ENCODE assay signal across 9 mouse cellular contexts in the genomic region with DNA sequence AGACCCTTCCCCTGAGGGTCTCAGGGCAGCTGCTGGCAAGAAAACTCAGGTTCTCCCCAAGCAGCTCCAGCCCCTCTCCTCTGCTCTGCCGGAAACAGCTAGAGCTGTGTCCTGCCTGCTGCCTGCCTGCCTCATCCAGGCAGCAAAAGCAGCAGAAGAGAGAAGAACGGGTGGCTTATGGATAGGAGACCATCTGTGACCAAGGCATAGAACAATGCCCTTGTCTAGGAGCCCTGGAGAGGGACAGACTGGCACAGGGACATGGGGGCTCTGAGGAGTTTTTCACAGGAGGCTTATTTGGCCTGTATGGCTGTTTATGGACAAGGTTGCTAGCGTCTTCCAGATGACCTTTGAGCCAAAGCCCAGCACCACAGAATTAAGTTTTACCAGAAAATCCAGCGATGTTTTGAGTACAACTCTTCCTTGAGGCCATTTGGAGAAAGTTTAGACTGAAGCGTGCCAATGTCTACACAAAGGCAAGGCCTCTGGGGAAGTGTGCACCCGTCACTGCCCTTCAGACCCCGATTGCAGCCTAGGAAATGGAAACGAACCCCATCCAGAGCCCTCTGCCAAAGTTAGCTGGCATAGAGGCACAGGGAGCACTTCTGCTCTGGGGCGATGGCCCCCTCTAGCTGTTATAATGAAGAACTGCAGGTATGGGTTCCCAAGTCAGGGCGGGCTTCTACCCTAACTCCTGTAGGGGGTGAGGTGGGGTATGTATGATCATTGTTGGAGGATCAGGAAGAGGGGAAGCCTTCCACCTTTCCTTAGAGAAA. TPM values are rescaled to one million over a fixed set of nuclear protein-coding genes. Genes with fewer than 3 reads are reported as not detected.
DNase-seq lines count a peak whose midpoint lies in the region; ATAC-seq and TF ChIP-seq lines count a peak whose summit lies in the region.
"Had no signal": no experiment of that assay in that cellular context is flagged by ENCODE, and none has a peak within 500 bp of the region (broad histone marks: within the 10 kb centered on the region; RNA-seq: fewer than 3 reads in every experiment).

No protein-coding gene starts in this region.

- peak; percentile 74 for ATAC-seq in forebrain, embryonic 16.5 days
- peak; percentile 67; the same call in 1 of the 2 replicates for ATAC-seq in hindbrain, embryonic 11.5 days (ENCODE audit: low FRiP score)
- ATAC-seq in midbrain, embryonic 11.5 days (ENCODE audit: low FRiP score), result peak; percentile 50; the same call in 1 of the 2 replicates

- 26% methylated on average over 10 of the region's 10 CpGs for WGBS in forebrain, embryonic 16.5 days
- 42% methylated on average over 10 of the region's 10 CpGs for WGBS in hindbrain, embryonic 11.5 days
- 37% methylated on average over 10 of the region's 10 CpGs for WGBS in midbrain, embryonic 11.5 days
- 56% methylated on average over 10 of the region's 10 CpGs for WGBS in thymus, adult 2 months

- H3K36me3 ChIP-seq in forebrain, embryonic 16.5 days (ENCODE audit: control insufficient read depth, insufficient read depth), result peaks cover 3% of the 10 kb centered on the region; the same call in 1 of the 2 replicates
- no peaks in the 10 kb centered on the region for H3K36me3 ChIP-seq in hindbrain, embryonic 11.5 days (ENCODE audit: control insufficient read depth, insufficient read depth, low read length)
- H3K36me3 ChIP-seq in midbrain, embryonic 11.5 days (ENCODE audit: control insufficient read depth, insufficient read depth, low read length), result peaks cover 3% of the 10 kb centered on the region; the same call in 1 of the 2 replicates
- peaks cover 3% of the 10 kb centered on the region; the same call in 1 of the 2 replicates for H3K36me3 ChIP-seq in thymus, adult 2 months (ENCODE audit: control insufficient read depth, insufficient read depth, low read length)

- H3K4me2 ChIP-seq in forebrain, embryonic 16.5 days (ENCODE audit: low read length), result no peak overlapping the region
- no peak overlapping the region for H3K4me2 ChIP-seq in hindbrain, embryonic 11.5 days (replicated peaks; ENCODE audit: low read depth, low read length)
- no peak overlapping the region for H3K4me2 ChIP-seq in midbrain, embryonic 11.5 days
- H3K4me2 ChIP-seq: embryonic facial prominence, embryonic 12.5 days had no signal

- no peak for TF ChIP-seq POLR2A in thymus, adult 2 months (IDR thresholded peaks at IDR 0.05; ENCODE audit: control insufficient read depth, extremely low read depth, insufficient read depth, low read length, poor library complexity)

- peak; percentile 76; the same call in 1 of the 2 replicates for TF ChIP-seq CTCF in thymus, adult 2 months (IDR thresholded peaks at IDR 0.05; ENCODE audit: borderline replicate concordance, control insufficient read depth, extremely low read depth, insufficient read depth, low read length, poor library complexity)

- H3K27me3 ChIP-seq in forebrain, embryonic 16.5 days (replicated peaks; ENCODE audit: control insufficient read depth, insufficient read depth, low read length), result no peaks in the 10 kb centered on the region
- no peaks in the 10 kb centered on the region for H3K27me3 ChIP-seq in hindbrain, embryonic 11.5 days (ENCODE audit: control insufficient read depth, insufficient read depth, low read length)
- no peaks in the 10 kb centered on the region for H3K27me3 ChIP-seq in midbrain, embryonic 11.5 days (ENCODE audit: control insufficient read depth, insufficient read depth, low read length)
- H3K27me3 ChIP-seq in thymus, adult 2 months (ENCODE audit: control insufficient read depth, insufficient read depth, low read length), result no peaks in the 10 kb centered on the region
- H3K27me3 ChIP-seq: embryonic facial prominence, embryonic 12.5 days had no signal

- no peak overlapping the region for H3K9ac ChIP-seq in forebrain, embryonic 16.5 days (replicated peaks; ENCODE audit: low read depth, low read length)
- no peak overlapping the region for H3K9ac ChIP-seq in hindbrain, embryonic 11.5 days (ENCODE audit: low read depth, low read length)
- no peak overlapping the region for H3K9ac ChIP-seq in midbrain, embryonic 11.5 days (ENCODE audit: low read length)
- H3K9ac ChIP-seq: embryonic facial prominence, embryonic 12.5 days had no signal

- peak overlapping the region; percentile 51 for H3K27ac ChIP-seq in forebrain, embryonic 16.5 days (ENCODE audit: low read length)
- peak overlapping the region; percentile 2; the same call in 1 of the 2 replicates for H3K27ac ChIP-seq in hindbrain, embryonic 11.5 days (ENCODE audit: low read depth, low read length)
- H3K27ac ChIP-seq in midbrain, embryonic 11.5 days (ENCODE audit: low read depth, low read length), result no peak overlapping the region
- no peak overlapping the region for H3K27ac ChIP-seq in thymus, adult 2 months (ENCODE audit: control insufficient read depth, insufficient read depth, low read length)

- peak; percentile 49 for DNase-seq in ovary, adult 18-20 months (ENCODE audit: low spot score)
- DNase-seq in ovary, postnatal 36 days (ENCODE audit: low spot score), result no peak
- peak; percentile 44 for DNase-seq in c-Kit-positive CD71-positive TER-119-positive erythroid progenitor cells, embryonic 14.5 days (ENCODE audit: low spot score)
- peak; percentile 73 for DNase-seq in hindbrain, embryonic 11.5 days (ENCODE audit: low spot score)
- peak; percentile 35 to 43 for DNase-seq in left cerebral cortex, adult 18-20 months (ENCODE audit: low spot score in 2 of 2)
- DNase-seq in midbrain, embryonic 11.5 days (ENCODE audit: low spot score, missing footprints), result peak; percentile 94
- DNase-seq in thymus, adult 2 months, result peak; percentile 54

- peaks cover 26% of the 10 kb centered on the region for H3K4me1 ChIP-seq in forebrain, embryonic 16.5 days (replicated peaks; ENCODE audit: control insufficient read depth, insufficient read depth, low read length)
- peaks cover 8% of the 10 kb centered on the region; the same call in 1 of the 2 replicates for H3K4me1 ChIP-seq in hindbrain, embryonic 11.5 days (replicated peaks; ENCODE audit: control insufficient read depth, insufficient read depth, low read length)
- H3K4me1 ChIP-seq in midbrain, embryonic 11.5 days (ENCODE audit: control insufficient read depth, insufficient read depth, low read length), result peaks cover 16% of the 10 kb centered on the region
- H3K4me1 ChIP-seq in thymus, adult 2 months (replicated peaks; ENCODE audit: control insufficient read depth, insufficient read depth, low read length), result peaks cover 14% of the 10 kb centered on the region

- no peak overlapping the region for H3K4me3 ChIP-seq in forebrain, embryonic 16.5 days (replicated peaks; ENCODE audit: low read length)
- H3K4me3 ChIP-seq in hindbrain, embryonic 11.5 days (ENCODE audit: low read depth, low read length), result no peak overlapping the region
- H3K4me3 ChIP-seq in midbrain, embryonic 11.5 days (ENCODE audit: low read depth, low read length), result no peak overlapping the region
- no peak overlapping the region for H3K4me3 ChIP-seq in thymus, adult 2 months (ENCODE audit: control insufficient read depth, insufficient read depth, low read length)
- H3K4me3 ChIP-seq: embryonic facial prominence, embryonic 12.5 days had no signal

- H3K9me3 ChIP-seq in forebrain, embryonic 16.5 days (ENCODE audit: control insufficient read depth, low read length), result no peaks in the 10 kb centered on the region
- H3K9me3 ChIP-seq in hindbrain, embryonic 11.5 days (ENCODE audit: control insufficient read depth, low read length), result no peaks in the 10 kb centered on the region
- no peaks in the 10 kb centered on the region for H3K9me3 ChIP-seq in midbrain, embryonic 11.5 days (ENCODE audit: control insufficient read depth, low read length)
- H3K9me3 ChIP-seq: embryonic facial prominence, embryonic 12.5 days had no signal

RNA-seq across cellular contexts. Expression of a gene that starts 49.3 kb away (rescaled TPM):
- 24.5 and 27.7 TPM in 2 replicates for polyA plus RNA-seq in forebrain, embryonic 16.5 days (2015; fragmentation: Nextera tagmentation; extraction: Ambion mirVana)
- 28.4 and 30.6 TPM in 2 replicates for polyA plus RNA-seq in hindbrain, embryonic 11.5 days (2014; fragmentation: Nextera tagmentation; extraction: Ambion mirVana)
- total RNA-seq in left cerebral cortex, adult 18-20 months (2021), result 100 to 1,000 TPM; 119 to 120 TPM
- polyA plus RNA-seq in midbrain, embryonic 11.5 days (2014; fragmentation: Nextera tagmentation; extraction: Ambion mirVana), result 28.6 and 31.7 TPM in 2 replicates
- polyA plus RNA-seq in thymus, adult 2 months (2012; rRNA removed), result 57.9 and 78.2 TPM in 2 replicates

RNA-seq across cellular contexts. Expression of a gene that starts 55.5 kb away (rescaled TPM):
- polyA plus RNA-seq in forebrain, embryonic 16.5 days (2015; fragmentation: Nextera tagmentation; extraction: Ambion mirVana), result 26.4 and 32.3 TPM in 2 replicates
- polyA plus RNA-seq in hindbrain, embryonic 11.5 days (2014; fragmentation: Nextera tagmentation; extraction: Ambion mirVana), result 31.9 and 33.2 TPM in 2 replicates
- total RNA-seq in left cerebral cortex, adult 18-20 months (2021), result 10 to 100 TPM; 18.4 to 18.6 TPM
- 33.7 and 38.7 TPM in 2 replicates for polyA plus RNA-seq in midbrain, embryonic 11.5 days (2014; fragmentation: Nextera tagmentation; extraction: Ambion mirVana)
- 31.3 and 40.8 TPM in 2 replicates for polyA plus RNA-seq in thymus, adult 2 months (2012; rRNA removed)

RNA-seq across cellular contexts. Expression of a gene that starts 56.7 kb away (rescaled TPM):
- polyA plus RNA-seq in forebrain, embryonic 16.5 days (2015; fragmentation: Nextera tagmentation; extraction: Ambion mirVana), result 400 and 401 TPM in 2 replicates
- 223 and 250 TPM in 2 replicates for polyA plus RNA-seq in hindbrain, embryonic 11.5 days (2014; fragmentation: Nextera tagmentation; extraction: Ambion mirVana)
- 100 to 1,000 TPM; 196 to 198 TPM for total RNA-seq in left cerebral cortex, adult 18-20 months (2021)
- 228 and 233 TPM in 2 replicates for polyA plus RNA-seq in midbrain, embryonic 11.5 days (2014; fragmentation: Nextera tagmentation; extraction: Ambion mirVana)
- 163 and 164 TPM in 2 replicates for polyA plus RNA-seq in thymus, adult 2 months (2012; rRNA removed)

Comparison
In these comparisons a context has a peak if more than half of its experiments do, and no peak if none do; other contexts are left out.
1. H3K27ac ChIP-seq: peak in forebrain, embryonic 16.5 days (single experiment) and hindbrain, embryonic 11.5 days (single experiment); none in midbrain, embryonic 11.5 days (single experiment) and thymus, adult 2 months (single experiment).
2. Peak in every context shown above with its lines, with median percentiles within 50 percentile points of each other: ATAC-seq.